Mouse (Mus musculus) left cerebral cortex, adult 8-10 months (tissue): ENCODE results near the gene Zfp108. TPM values are rescaled to one million over a fixed set of nuclear protein-coding genes. Genes with fewer than 3 reads are reported as not detected.
"Not testable (repeated sequence)": the region's sequence is repeated elsewhere in the genome, so short reads cannot be mapped to it uniquely, and the experiment has no call there.

Experiments used
- DNase-seq, 2 experiments: peaks; one replicate each; pipeline ENCODE4 v3.0.0; 2022; ENCODE audit warnings: low spot score in 2 of 2
- total RNA-seq, 4 experiments: library from RNA; stranded (reverse); gene quantifications; 2 replicates each; pipeline ENCODE4 v1.2.4; 2022

Gene Zfp108
- 1 to 10 TPM; 7.7 to 9.9 (median 9.0) TPM for total RNA-seq

DNA sequence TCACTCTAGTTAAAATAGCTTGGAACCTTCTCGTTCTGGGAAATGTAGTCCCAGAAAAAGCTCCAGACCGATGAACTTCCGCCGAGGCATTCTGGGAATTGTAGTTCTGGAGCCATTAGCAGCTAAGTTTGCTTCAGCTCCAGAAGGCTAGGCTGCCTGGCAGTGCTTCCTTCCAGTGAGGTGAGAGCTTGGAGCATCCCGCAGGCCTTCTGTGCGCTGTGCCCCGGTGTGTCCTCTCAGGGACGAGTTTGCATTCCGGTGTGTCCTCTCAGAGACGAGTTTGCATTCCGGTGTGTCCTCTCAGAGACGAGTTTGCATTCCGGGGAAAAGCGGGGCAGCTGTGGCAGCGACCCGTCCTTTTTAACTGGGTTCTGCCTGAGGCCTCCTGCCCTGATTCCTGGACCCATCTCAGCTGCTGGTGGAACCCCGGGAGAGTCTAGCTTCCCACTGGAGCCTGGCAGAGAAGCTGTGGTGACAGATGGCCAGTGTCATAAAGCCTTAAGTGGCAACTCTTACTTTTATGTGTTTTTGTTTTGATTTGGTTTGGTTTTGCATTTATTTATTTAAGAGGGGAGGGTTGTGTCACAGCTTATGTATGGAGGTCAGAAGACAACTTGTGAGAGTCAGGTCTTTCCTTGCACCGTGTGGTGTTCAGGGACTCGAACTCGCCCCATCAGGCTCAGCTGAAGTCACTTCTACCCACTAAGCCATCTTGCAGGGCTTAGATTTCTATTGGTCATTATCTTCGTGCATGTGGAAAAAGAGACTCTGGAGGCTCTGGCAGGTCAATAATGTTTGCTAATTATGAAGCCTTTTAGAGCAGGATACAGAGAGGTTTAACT is at the start of gene Zfp108:
Gene Zfp108 (plus strand): TSS at position 162 of the 842 bp plus-strand sequence.
- DNase-seq, result peak; percentile 73 to 82

DNA sequence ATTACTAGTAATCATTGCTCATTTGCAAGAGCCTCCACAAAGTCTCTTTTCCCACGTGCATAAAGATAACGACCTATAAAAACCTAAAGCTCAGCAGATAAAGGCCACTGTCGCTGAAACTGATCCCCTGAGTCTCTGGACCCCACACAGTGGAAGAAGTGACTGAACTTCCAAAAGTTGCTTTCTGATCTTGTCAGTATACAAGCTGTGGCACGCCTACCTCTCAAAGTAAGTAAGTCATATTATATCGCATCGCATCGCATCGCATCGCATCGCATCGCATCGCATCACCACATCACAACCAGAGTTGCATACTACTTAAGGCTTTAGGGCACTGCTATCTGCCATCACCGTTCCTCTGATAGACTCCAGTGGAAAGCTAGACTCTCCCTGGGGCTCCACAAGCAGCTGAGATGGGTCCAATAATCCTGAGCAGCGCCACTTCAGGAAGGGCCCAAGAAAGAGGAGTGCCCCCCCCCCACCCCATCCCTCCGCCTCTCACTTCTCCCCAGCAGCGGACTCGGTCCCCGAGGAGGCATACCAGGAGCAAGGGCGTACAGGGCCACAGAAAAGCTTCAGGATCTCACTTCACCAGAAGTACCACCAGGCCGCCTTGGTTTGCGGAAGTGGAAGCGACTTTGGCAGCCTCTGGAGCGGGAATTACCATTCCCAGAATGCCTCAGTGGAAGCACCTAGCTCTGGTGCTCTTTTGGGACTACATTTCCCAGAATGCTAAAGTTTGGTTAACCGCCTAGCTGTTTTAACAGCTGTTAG is 46.9 kb upstream of the Zfp108 start:
- peak; percentile 52 to 65 for DNase-seq

DNA sequence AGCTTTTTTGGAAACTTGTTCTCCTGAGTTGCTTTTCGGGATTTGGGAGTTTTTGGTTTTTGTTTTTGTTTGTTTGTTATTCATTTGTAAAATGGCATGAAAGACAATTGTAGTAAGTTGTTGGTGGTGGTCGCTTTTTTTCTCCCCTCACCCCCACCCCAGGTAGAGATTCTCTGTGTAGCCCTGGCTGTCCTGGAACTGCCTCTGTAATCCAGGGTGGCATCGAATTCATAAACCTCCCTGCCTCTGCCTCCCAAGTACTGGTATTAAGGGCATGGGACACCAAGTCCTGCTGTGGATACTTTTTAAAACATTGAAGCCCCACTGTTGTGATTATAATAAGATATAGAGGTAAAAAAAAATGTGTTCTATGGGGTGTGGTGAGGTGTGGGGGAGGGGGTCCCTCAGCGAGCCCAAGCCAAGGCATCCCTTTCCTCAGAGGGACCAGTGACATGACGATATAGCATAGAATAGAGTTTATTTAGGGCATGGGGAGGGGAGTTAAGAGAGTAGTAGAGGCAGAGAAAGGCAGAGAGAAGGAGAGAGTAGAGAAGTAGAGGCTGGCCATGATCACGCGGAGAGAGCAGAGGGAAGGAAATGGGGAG is 46.2 kb upstream of the Zfp108 start:
- no peak for DNase-seq

DNA sequence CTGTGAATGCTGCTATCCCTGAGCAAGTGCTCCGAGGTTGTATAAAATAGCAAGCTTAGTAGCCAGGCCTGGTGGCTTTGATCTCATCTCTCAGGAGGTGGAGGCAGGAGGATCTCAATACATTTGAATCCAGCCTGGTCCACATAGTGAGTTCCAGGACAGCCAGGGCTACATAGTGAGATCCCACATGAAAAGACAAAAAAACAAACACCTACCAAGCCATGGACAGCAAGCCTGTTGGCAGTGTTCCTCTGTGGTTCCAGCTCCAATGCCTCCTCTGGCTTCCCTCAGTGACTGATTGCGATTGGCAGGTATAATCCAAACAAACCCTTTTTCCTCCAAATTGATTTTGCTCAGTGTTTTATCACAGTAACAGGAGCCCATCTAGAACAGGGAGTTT is 44.3 kb upstream of the Zfp108 start:
- DNase-seq, result no peak

DNA sequence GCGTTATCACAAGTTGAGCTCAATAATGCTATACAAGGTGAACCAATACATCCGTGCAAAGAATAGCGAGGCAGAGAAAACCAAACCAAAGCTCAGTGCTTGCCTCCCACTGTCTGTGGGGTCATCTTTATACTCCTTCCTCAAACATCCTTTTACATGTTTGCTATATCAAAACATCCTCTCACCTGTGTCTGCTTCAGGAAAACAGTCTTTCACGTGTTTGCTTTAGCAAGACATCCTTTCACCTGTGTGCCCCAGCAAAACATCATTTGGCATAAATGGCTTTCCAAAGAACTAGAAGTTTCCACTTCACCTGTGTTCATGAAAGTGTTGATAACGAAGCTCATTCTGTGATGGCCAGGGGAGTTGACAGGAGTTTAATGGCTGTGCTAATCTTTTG is 43.3 kb upstream of the Zfp108 start, which contains the start of gene Zfp111:
Gene Zfp111 (minus strand): TSS at position 101 of the 400 bp plus-strand sequence.
- no peak for DNase-seq

DNA sequence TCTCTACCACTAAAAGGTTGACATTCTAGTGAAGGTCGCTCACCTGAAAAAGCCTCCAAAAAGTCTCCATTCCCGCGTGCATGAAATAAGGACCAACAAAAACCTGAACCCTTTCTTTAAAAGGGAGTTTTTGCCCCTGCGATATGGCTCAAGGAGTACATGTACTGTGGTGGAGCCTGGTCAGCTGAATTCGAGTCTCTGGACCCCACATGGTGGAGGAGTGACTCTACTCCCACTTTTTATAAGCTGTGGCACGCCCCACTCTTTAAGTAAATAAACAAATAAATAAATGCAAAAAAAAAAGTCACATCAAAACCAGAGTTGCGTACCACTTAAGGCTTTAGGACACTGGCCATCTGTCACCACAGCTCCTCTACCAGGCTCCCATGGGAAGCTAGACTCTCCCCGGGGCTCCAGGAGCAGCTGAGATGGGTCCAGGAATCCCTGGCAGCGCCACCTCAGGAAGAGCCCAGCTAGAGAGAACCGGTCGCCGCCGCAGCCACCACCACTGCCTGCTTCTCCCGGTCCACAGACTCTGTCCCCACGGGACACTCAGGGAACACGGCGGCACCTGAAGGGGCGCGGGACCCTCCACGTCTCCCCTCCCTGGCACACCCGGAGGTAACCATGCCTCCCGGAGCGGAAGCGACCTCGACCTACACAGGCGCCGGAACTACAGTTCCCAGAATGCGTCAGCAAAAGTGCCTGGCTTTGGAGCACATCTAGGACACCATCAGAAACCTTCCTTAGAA is 17.4 kb upstream of the Zfp108 start, which contains the start of gene Zfp109:
Gene Zfp109 (minus strand): TSS at position 521 of the 752 bp plus-strand sequence.
- peak; percentile 49 to 56 for DNase-seq

DNA sequence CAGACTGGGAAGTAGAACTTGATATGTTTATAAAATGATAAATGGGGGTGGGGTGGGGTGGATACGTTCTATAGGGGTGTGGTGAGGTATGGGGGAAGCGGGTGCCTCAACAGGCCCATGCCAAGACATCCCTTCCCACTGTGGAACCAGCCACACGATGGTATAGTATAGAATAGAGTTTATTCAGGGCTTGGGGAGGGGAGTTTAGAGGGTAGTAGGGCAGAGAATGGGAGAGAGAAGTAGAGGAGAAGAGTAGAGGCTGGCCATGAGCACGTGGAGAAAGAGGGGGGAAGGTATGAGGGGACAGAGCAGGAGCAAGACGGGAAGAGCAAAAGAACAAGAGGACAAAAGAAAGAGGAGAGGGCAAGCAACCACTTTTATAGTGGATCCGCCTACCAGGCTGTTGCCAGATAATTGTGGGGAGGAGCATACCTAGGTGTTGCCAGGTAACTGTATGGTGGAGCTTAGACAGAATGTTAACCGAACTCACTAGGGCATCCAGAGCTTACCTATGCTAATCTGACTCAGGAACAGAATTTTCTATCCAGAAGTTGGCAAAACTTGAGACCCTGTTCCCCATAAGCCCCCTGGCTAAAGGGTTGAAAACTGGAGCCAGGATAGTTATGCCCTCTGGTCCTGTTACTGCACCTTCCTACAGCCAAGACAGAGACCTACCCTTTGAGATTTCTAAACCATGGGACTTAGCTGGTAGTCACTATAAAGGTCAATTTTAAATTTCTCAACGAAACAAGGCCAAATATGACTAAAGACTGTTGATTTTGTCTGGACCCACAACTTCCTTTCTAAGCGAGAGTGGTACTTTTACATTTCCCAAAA is 597 bp upstream of the Zfp108 start:
- no peak for DNase-seq

DNA sequence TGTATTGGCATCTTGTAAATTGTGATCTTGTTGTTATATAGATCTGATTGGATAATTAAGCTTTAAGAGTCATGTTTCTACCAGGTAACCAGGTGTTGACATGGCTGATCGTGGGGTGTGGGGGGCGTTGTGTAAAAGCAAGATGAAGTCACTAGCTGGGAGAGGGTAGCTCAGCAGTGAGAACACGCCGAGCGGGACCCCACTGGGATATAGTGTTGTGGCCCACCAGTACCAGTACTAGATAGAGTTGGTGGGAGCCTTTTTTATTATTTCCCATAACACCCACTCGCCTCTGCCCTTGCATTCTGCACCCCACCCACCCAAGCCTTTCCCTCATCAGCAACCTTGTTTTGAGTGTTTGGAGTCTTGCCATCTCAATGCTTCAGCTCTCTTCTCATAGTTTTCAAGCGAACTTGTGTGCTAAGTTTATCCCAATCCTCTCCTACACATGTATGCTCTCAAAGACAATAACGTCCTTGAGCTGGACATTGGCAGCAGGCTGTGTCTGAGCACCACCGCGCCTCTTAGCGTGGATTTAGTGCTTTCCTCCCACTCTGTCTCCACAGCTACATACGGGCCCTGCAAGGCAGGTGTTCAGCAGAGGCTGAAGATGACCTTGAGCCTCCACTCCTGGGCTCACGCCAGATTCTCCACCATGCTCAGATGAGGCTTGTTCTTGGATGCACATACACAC is 4.9 kb downstream of the Zfp108 start:
- DNase-seq, result no peak

DNA sequence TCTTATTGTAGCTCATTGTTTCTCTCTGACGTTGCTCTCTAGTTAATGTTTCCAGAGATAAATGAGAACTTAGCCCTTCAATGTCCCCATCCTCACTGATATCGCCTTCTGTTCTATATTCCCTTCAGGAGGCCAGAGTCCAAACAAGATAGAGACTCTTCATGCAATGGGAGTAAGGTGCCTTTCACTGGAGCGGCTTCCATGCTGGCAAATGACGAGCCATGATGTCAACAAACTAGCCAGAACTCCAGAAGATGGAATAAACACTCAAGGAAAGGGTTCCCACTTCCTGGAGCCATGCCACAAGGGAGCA is 5.4 kb downstream of the Zfp108 start:
- DNase-seq, result no peak

DNA sequence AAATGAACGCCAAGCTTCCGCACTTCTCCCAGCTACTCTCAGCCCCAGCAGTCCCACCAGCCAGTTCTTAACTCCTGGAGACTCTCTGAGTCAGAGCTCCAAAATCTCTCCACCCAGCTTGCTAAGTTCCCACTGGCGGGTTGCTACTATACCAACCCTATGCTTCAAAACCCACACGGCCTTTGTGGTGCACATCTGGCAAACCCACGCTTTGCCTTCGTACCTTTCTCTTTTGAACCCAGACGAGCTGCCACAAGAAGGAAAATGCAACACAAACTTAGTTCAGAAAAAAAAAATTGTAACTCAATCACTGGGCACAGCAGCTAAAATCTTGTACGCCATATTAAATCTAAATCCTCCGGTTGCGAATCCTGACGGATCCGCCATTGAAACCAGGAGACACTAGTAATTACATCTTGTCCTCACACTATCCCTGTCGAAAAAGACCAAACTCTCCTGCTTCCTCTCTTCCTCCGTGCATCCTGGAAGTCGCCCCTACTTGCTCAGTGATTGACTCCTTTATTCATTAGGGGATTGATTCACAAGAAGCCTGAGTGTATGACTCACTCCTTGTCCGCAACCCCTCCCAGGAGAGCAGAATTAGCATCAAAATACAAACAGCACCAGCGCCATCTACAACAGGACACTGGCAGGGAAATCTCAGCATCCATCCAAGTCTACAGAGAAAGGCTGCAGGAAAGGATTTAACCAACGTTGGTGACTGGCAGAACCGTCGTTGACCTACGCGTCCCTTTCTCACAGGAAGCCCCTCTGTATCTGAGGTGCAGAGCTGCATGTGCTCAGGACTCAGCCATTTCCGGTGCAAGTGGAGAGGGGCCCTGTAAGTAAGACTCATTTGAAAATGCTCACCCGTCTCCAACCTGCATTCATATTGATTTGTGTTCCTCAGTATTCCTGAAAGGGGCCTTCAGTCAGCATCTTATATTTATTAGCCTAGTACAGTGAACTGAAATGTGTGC is 13.9 kb downstream of the Zfp108 start:
- no peak for DNase-seq

DNA sequence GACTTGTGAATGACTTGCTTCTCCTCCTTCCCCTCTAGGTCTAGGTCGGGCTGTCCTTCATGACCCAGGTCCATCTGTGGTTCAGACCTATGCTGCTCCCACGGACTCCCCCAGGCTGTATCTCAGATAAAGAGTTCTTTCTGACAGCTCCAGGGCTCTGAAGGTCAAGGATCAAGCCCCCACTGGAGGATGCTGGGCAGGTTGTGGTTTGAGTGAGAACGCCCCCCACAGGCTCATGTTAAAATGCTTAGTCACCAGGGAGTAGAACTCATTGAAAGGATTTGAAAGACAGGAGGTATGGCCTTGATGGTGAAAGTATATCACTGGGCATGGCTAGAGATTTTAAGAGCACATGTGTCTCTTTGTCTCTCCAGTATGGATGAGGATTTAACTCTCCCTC is 14.7 kb downstream of the Zfp108 start:
- no peak for DNase-seq

DNA sequence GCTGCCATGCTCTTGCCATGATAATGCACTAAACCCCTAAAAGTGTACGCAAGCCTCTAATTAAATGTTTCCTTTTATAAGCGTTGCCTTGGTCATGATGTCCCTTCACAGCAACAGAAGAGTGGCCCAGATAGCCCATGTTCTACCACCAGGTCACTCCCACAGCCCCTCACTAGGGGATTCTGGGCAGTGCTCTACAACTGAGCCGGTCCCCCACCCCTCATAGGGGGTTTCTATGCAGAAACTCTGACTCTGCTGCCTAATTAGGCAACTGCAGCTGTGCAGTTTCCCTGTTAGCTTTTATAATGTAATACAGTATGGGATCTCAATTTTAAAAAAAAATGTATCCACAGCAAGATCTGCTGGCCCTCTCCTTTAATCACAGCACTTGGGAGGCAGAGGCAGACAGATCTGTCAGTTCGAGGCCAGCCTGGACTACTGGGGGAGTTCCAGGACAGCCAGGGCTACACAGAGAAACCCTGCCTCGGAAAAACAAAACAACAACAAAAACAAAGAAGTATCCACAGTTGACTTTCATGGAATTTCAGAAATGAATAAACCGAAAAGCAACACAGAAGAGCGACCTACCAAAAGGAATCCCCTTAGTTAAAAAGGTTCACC is 15.2 kb downstream of the Zfp108 start:
- no peak for DNase-seq

DNA sequence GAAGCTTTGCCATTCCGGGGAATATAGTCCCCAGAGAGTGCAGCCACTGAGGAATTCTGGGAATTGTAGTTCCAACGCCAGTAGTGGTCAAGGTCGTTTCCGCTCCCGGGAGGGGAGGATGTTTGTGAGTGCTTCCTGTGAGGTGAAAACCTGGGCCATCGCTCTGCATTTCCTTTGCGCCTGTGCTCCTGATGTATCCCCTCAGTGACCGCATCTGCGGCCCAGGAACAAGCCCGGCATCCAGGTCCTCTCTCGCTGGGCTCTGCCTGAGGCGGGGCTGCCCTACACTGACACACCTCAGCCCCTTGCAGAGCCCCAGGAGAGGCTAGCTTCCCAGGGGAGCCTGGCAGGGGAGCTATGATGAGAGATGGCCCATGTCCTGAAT is 15.7 kb downstream of the Zfp108 start, which contains the start of gene Zfp93:
Gene Zfp93 (plus strand): TSS at position 133 of the 385 bp plus-strand sequence.
- DNase-seq, result peak; percentile 59 to 84

DNA sequence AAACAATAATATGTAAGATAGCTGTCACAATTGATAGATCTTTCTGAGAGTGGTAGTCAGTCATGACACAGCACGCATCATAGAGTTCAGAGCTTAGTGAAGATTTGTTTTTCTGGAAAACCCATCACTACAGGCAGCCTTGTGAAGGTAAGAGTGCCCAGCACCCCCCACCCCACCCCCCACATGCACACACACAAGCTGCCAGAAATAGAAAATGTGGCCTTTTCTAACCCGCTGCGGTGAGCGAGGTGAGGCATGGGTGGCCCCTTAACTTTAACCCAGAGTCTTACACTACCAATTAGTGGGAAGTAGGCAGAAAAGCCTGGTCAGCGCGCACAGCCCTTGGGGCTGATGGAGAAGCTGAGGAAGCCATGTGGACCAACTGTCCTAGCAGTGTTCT is 16.6 kb downstream of the Zfp108 start:
- no peak for DNase-seq

DNA sequence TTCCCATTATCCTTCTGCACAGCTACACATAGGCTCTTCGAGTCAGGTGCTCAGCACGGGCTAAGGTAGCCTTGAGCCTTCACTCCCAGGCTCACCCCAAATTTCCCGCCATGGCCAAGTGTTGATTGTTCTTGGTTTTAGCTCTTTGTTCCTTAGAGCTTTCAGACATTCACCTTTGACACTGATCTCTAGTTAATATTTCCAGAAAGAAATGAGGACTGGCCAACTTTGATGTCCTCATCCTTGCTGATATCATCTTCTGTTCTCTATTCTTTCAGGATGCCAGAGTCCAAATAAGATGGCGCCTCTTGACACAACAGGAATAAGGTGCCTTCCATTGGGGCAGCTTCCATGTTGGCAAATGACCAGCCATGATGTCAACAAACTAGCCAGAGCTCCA is 19.9 kb downstream of the Zfp108 start:
- no peak for DNase-seq

DNA sequence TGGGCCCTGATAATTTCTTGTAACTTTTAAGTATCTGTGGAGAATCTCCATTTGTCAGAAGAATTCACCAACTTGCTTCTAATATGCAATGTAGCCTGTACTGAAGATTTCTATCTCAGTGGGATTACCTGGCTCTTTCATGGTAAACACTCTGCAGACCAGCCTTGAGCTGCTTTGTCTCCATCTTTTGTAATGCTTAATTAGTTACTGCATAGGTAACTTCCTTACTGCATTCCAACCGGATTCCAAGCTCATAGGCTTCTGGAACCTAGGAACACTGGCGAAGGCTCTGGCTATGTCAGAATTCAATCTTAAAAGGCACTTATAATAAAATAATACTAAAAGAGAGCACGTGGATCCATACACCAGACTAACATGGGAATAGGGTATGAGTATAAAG is 24.2 kb downstream of the Zfp108 start:
- DNase-seq, result not testable (repeated sequence)

DNA sequence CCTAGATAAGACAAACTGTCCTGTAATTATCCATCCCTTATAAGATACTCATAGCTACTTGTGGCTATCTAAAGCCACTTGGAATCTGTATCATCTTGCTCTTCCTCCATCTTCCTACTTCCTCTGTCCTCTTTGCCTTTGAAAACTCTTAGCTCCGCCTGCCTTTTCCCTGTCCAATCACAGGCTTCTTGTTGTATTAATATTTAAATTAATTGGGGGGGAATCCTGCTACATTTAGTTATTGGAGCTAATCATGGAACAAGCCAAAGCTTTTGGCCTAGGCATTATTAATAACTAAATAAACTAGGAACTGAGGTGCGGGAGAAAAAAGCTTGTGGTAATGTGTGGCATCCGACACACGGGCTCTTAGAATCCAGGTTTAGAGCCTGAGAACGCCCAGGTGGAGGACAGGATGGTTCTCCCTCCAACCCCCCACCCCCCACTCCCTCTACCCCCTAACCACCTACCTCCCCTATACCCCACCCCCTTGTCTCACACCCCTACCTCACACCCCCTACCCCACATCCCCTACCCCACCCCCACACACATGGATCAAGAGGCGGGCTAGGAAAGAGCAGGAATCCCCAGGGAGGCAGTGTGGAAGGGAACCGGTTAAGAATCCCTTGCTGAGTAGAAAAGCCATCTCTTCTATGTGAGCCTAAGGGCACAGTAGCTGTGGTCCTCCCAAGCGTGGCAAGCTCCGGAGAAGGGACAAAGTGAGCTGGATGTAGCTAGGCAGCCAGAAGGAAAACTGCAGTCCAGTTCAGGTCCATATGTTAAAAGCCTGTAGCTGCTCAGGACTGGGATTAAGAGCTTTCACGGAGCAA is 25.6 kb downstream of the Zfp108 start:
- no peak for DNase-seq

DNA sequence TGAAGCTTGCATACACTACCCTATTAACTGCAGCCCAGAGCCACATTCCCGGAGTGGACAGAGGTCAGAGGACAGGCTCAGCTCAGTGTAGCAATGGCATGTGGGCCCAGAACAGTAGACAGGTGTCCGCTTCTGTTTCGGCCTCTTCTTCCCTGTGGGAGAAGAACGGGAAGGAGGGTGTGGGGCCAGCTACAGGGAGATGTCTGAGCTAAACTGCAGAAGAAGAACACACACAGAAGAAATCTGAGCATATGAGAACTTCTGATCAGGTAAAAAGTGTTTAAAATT is 26.2 kb downstream of the Zfp108 start:
- DNase-seq, result no peak
